ENCODE assay signal across 11 mouse cellular contexts in the genomic region with DNA sequence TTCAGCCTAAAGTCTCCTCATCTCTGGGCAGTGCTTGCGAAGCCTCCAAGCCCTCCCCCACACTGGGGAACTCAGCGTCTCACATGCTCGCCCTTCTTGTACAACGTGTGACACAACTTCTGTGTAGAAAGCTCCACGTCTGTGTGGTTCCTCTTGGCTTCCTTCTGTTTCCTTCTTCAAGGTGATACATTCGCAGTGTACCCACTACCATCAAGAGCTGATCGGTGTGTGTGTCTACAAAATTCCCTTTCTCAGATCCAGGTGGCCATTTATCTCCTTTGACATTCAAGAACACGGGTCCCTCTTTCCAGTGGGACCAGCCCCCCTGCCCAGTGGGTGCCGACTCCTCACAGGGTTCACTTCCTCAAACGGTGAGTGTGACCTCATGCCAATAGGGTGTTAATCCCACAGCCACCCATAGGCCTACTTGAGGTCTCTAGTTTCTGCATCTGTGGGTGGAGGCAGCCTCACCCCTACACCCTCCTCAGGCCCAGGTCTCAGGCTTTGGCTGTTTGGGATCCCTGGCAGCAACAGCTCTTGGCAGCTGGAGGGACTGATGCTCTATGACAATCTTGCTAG. TPM values are rescaled to one million over a fixed set of nuclear protein-coding genes. Genes with fewer than 3 reads are reported as not detected.
A peak's percentile ranks its signal among the peaks of the same experiment; 100 is the strongest.
DNase-seq lines count a peak whose midpoint lies in the region; TF ChIP-seq lines count a peak whose summit lies in the region.
"Had no signal": no experiment of that assay in that cellular context is flagged by ENCODE, and none has a peak within 500 bp of the region (broad histone marks: within the 10 kb centered on the region; RNA-seq: fewer than 3 reads in every experiment).

No protein-coding gene starts in this region.

- intact Hi-C loops in gastrocnemius, postnatal 14 days (cut with DNase I; ENCODE audit: low total_unique reads), result loop anchor here (10.0 kb wide), 1 partner anchor 155 kb away; no protein-coding TSS in a partner anchor

- no peaks in the 10 kb centered on the region; the same call in none of the 2 replicates for H3K36me3 ChIP-seq in kidney, adult 2 months (ENCODE audit: control insufficient read depth, insufficient read depth, low read length)

- peak overlapping the region; percentile 54 for H3K27ac ChIP-seq in kidney, adult 2 months (ENCODE audit: insufficient read depth, low read depth, low read length)
- H3K27ac ChIP-seq in bone marrow macrophage, adult 2 months (ENCODE audit: insufficient read depth, low read depth, low read length), result peak overlapping the region; percentile 97

- TF ChIP-seq POLR2A in kidney, adult 2 months (IDR thresholded peaks at IDR 0.05; ENCODE audit: low read depth, low read length), result no peak
- no peak for TF ChIP-seq POLR2A in bone marrow macrophage, adult 2 months (IDR thresholded peaks at IDR 0.05; ENCODE audit: borderline replicate concordance, low read depth, low read length)
- 0 out of 2 replicates have a peak, but pooled peaks have one; percentile 34 for TF ChIP-seq POLR2A in lung, adult 2 months (IDR thresholded peaks at IDR 0.05; ENCODE audit: borderline replicate concordance, extremely low read depth, low read depth, low read length)

- H3K4me3 ChIP-seq in kidney, adult 2 months (ENCODE audit: insufficient read depth, low read depth, low read length), result 0 out of 2 replicates have a peak overlapping the region, but pooled peaks have one; percentile 5
- peak overlapping the region; percentile 48 for H3K4me3 ChIP-seq in bone marrow macrophage, adult 2 months (ENCODE audit: insufficient read depth, low read length)
- no peak overlapping the region for H3K4me3 ChIP-seq in lung, adult 2 months (replicated peaks; ENCODE audit: extremely low read depth, low read depth, low read length)

- no peak for TF ChIP-seq CTCF in kidney, adult 2 months (conservative IDR thresholded peaks at IDR 0.05; ENCODE audit: insufficient read depth, insufficient read length, low read depth, low read length)
- no peak for TF ChIP-seq CTCF in bone marrow macrophage, adult 2 months (IDR thresholded peaks at IDR 0.05; ENCODE audit: low read depth, low read length)
- no peak for TF ChIP-seq CTCF in lung, adult 2 months (IDR thresholded peaks at IDR 0.05; ENCODE audit: insufficient read depth, low read length)

- peaks cover 10% of the 10 kb centered on the region; the same call in 1 of the 2 replicates for H3K4me1 ChIP-seq in kidney, adult 2 months (ENCODE audit: control insufficient read depth, insufficient read depth, low read length)
- H3K4me1 ChIP-seq in bone marrow macrophage, adult 2 months (ENCODE audit: control insufficient read depth, insufficient read depth, low read length), result peaks cover 24% of the 10 kb centered on the region
- H3K4me1 ChIP-seq in lung, adult 2 months (ENCODE audit: control insufficient read depth, insufficient read depth, low read length), result peaks cover 9% of the 10 kb centered on the region

- 47% methylated on average over 10 of the region's 10 CpGs for WGBS in kidney, adult 2 months
- 71% methylated on average over 10 of the region's 10 CpGs for WGBS in lung, adult 2 months

- H3K27me3 ChIP-seq in kidney, adult 2 months (replicated peaks; ENCODE audit: control insufficient read depth, insufficient read depth, low read length), result no peaks in the 10 kb centered on the region

- DNase-seq in kidney, adult 2 months, result peak; percentile 43
- no peak for DNase-seq in kidney, adult 18-20 months
- DNase-seq in lung, adult 2 months, result peak; percentile 12
- DNase-seq in spleen, adult 12 weeks (ENCODE audit: low spot score), result peak; percentile 50
- DNase-seq in gastrocnemius, postnatal 14 days, result no peak
- no peak for DNase-seq in thymus, postnatal 4 days
- DNase-seq in urinary bladder, adult 18-20 months (ENCODE audit: low spot score in 2 of 2), result no peak
- DNase-seq: adrenal gland, postnatal 10 days; heart, postnatal 10 days had no signal

RNA-seq across cellular contexts. Expression of gene Cyba, which starts 2.6 kb away (rescaled TPM):
- polyA plus RNA-seq in kidney, adult 2 months (2012; rRNA removed), result 1,266 and 1,342 TPM in 2 replicates
- 973 and 1,035 TPM in 2 replicates for polyA plus RNA-seq in bone marrow macrophage, adult 2 months (2012; ENCODE audit: insufficient read depth, insufficient read length, missing spikeins)
- 294 and 407 TPM in 2 replicates for polyA plus RNA-seq in lung, adult 2 months (2012; rRNA removed)
- 10 to 100 TPM; 15.3 to 18.6 TPM for total RNA-seq in gastrocnemius, postnatal 14 days (2021)

RNA-seq across cellular contexts. Expression of gene Il17c, which starts 8.3 kb away (rescaled TPM):
- 0.11 TPM in 1 of 2 replicates, not detected in the other for polyA plus RNA-seq in kidney, adult 2 months (2012; rRNA removed)
- polyA plus RNA-seq in bone marrow macrophage, adult 2 months (2012; ENCODE audit: insufficient read depth, insufficient read length, missing spikeins), result not detected in 2 replicates
- 0.18 and 0.62 TPM in 2 replicates for polyA plus RNA-seq in lung, adult 2 months (2012; rRNA removed)
- total RNA-seq in gastrocnemius, postnatal 14 days (2021), result not detected
- total RNA-seq: adrenal gland, postnatal 10 days; heart, postnatal 10 days had no signal
- polyA plus RNA-seq: forebrain, embryonic 16.5 days had no signal

RNA-seq across cellular contexts. Expression of gene Mvd, which starts 13.1 kb away (rescaled TPM):
- polyA plus RNA-seq in kidney, adult 2 months (2012; rRNA removed), result 68.7 and 77.3 TPM in 2 replicates
- polyA plus RNA-seq in bone marrow macrophage, adult 2 months (2012; ENCODE audit: insufficient read depth, insufficient read length, missing spikeins), result 9.6 and 12.3 TPM in 2 replicates
- polyA plus RNA-seq in lung, adult 2 months (2012; rRNA removed), result 27.4 and 31.9 TPM in 2 replicates
- total RNA-seq in gastrocnemius, postnatal 14 days (2021), result 1 to 10 TPM; 5.6 to 7.8 TPM

RNA-seq across cellular contexts. Expression of gene Snai3, which starts 30.4 kb away (rescaled TPM):
- 1.6 and 1.7 TPM in 2 replicates for polyA plus RNA-seq in kidney, adult 2 months (2012; rRNA removed)
- not detected in 2 replicates for polyA plus RNA-seq in bone marrow macrophage, adult 2 months (2012; ENCODE audit: insufficient read depth, insufficient read length, missing spikeins)
- 1.4 and 1.5 TPM in 2 replicates for polyA plus RNA-seq in lung, adult 2 months (2012; rRNA removed)
- 1 to 10 TPM; 3.1 to 4.1 TPM for total RNA-seq in gastrocnemius, postnatal 14 days (2021)
- polyA plus RNA-seq: forebrain, embryonic 16.5 days had no signal

RNA-seq across cellular contexts. Expression of gene Rnf166, which starts 45.7 kb away (rescaled TPM):
- 64.4 and 64.5 TPM in 2 replicates for polyA plus RNA-seq in kidney, adult 2 months (2012; rRNA removed)
- polyA plus RNA-seq in bone marrow macrophage, adult 2 months (2012; ENCODE audit: insufficient read depth, insufficient read length, missing spikeins), result 62.2 and 68.2 TPM in 2 replicates
- polyA plus RNA-seq in lung, adult 2 months (2012; rRNA removed), result 83.8 and 93.2 TPM in 2 replicates
- total RNA-seq in gastrocnemius, postnatal 14 days (2021), result 10 to 100 TPM; 23.9 to 28.7 TPM

Comparison
In these comparisons a context has a peak if more than half of its experiments do, and no peak if none do; other contexts are left out.
1. DNase-seq: peak in kidney, adult 2 months (single experiment), lung, adult 2 months (single experiment) and spleen, adult 12 weeks (single experiment); none in kidney, adult 18-20 months (single experiment), gastrocnemius, postnatal 14 days (single experiment), thymus, postnatal 4 days (single experiment) and urinary bladder, adult 18-20 months (0 of 2).